Mouse (Mus musculus): Measurements from ENCODE around the gene Agtpbp1.

DNA sequence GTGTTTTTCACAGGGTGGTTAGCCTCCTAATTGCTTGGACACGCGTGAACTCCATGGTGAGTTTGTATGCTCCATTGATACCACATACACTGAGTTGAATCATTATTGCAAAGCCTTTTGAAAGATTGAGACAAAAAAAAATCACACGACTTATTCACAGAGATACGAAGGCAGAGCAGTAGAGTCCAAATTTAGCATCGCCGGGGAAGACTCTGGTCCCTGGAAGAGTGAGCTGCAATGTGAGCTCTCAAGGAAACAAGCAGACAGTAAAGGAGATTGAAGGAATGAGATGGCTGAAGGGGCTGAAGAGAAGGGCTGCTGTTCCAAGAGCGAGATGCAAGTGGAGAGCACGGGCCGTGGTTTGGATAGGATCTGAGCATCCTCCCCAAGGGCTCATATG is 171.1 kb downstream of the Agtpbp1 start:
- no peak for TF ChIP-seq RCOR1 (IDR thresholded peaks at IDR 0.05; ENCODE audit: low read depth, low read length)
- no peak for TF ChIP-seq ETS1 (IDR thresholded peaks at IDR 0.05; ENCODE audit: low read depth, low read length)
- TF ChIP-seq BHLHE40 (IDR thresholded peaks at IDR 0.05; ENCODE audit: borderline replicate concordance, low read depth, low read length): no peak
- TF ChIP-seq EP300 (IDR thresholded peaks at IDR 0.05; ENCODE audit: low read depth in 1 of 2, low read length in 2 of 2): no peak
- TF ChIP-seq GABPA (IDR thresholded peaks at IDR 0.05; ENCODE audit: low read depth, low read length): no peak
- no peak for TF ChIP-seq ZNF384 (IDR thresholded peaks at IDR 0.05; ENCODE audit: low read depth, low read length)
- no peak for TF ChIP-seq POLR2A (IDR thresholded peaks at IDR 0.05; ENCODE audit: control insufficient read depth in 1 of 2, insufficient read depth in 1 of 2, low read depth in 1 of 2, low read length in 2 of 2, poor library complexity in 1 of 2)
